Mouse (Mus musculus) ES-Bruce4 (cell line): ENCODE results near the gene Zc3h12c. TPM values are rescaled to one million over a fixed set of nuclear protein-coding genes. Genes with fewer than 3 reads are reported as not detected.

Experiments used
- H3K27ac ChIP-seq: 2 replicates; pipeline ENCODE4 v1.5.1; 2012; ENCODE audit warnings: low read length, inconsistent platforms; ENCODE audit not compliant: insufficient read depth
- H3K27me3 ChIP-seq: 2 replicates; pipeline ENCODE4 v1.6.1; 2012; ENCODE audit warnings: mild to moderate bottlenecking, low read length, inconsistent platforms; ENCODE audit not compliant: control insufficient read depth, poor library complexity, insufficient read depth, severe bottlenecking
- H3K36me3 ChIP-seq: 2 replicates; pipeline ENCODE4 v1.6.1; 2012; ENCODE audit warnings: inconsistent platforms, mild to moderate bottlenecking, low read length, moderate library complexity; ENCODE audit not compliant: control insufficient read depth, poor library complexity, insufficient read depth, severe bottlenecking
- H3K4me1 ChIP-seq: one replicate; pipeline ENCODE4 v1.8.1; 2011; ENCODE audit warnings: low read length; ENCODE audit not compliant: control insufficient read depth, insufficient read depth
- H3K4me3 ChIP-seq: 2 replicates; pipeline ENCODE4 v1.5.1; 2011; ENCODE audit warnings: low read depth, mild to moderate bottlenecking, low read length
- H3K9ac ChIP-seq: 2 replicates; pipeline ENCODE4 v1.6.1; 2012; ENCODE audit warnings: low read depth, mild to moderate bottlenecking, inconsistent platforms; ENCODE audit not compliant: poor library complexity, severe bottlenecking
- H3K9me3 ChIP-seq: replicated peaks from 2 replicates; pipeline ENCODE4 v1.6.1; 2012; ENCODE audit warnings: mild to moderate bottlenecking, low read length, inconsistent platforms; ENCODE audit not compliant: control insufficient read depth, poor library complexity, insufficient read depth, severe bottlenecking
- CTCF ChIP-seq: IDR thresholded peaks from one replicate; pipeline ENCODE4 v1.8.1; 2011; ENCODE audit warnings: low read depth, low read length
- EP300 ChIP-seq: IDR thresholded peaks from 2 replicates; pipeline ENCODE4 v1.6.1; 2011; ENCODE audit warnings: low read depth, low read length; ENCODE audit not compliant: insufficient read depth
- POLR2A ChIP-seq: IDR thresholded peaks from one replicate; pipeline ENCODE4 v1.8.1; 2011; ENCODE audit warnings: low read length; ENCODE audit not compliant: insufficient read depth
- polyA plus RNA-seq: library from polyadenylated mRNA; stranded (reverse); fragments of >200 nt; gene quantifications from 2 replicates; pipeline ENCODE4 v1.2.4, GENCODE M21; 2011; ENCODE audit warnings: low read depth; ENCODE audit not compliant: missing spikeins, insufficient read depth, insufficient read length

The Zc3h12c gene
- polyA plus RNA-seq, 1 experiment = 6.5 TPM

DNA sequence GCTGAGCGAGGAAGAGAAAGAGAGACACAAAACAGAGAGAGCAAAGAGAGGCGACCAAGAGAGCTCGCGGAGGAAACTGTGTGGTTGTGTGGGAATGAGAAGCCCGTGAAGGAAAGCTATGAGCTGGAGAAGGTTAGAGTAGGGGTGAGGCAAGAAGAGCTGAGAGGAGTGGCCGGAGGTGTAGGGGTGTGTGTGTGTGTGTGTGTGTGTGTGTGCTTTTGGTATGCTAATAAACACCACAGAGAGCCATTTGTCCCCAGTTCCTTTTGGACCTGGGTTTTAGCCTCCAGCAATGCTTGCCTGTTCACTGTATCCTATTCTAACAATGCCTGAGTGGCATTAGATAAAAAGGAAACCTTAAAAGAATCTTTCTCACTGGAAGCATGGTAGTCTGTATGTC, 43.1 kb downstream of the Zc3h12c start:
- Histone ChIP-seq H3K4me3 (no peak overlapping the region), H3K9me3 (no peaks in the 10 kb centered on the region; the same call in 1 of the 2 replicates), H3K36me3 (no peaks in the 10 kb centered on the region), H3K27ac (peak overlapping the region; percentile 63; the same call in 1 of the 2 replicates), H3K9ac (no peak overlapping the region), H3K27me3 (no peaks in the 10 kb centered on the region), H3K4me1 (no peaks in the 10 kb centered on the region)
- no peak for TF ChIP-seq CTCF
- peak; percentile 82; the same call in 1 of the 2 replicates for TF ChIP-seq EP300
- no peak for TF ChIP-seq POLR2A

DNA sequence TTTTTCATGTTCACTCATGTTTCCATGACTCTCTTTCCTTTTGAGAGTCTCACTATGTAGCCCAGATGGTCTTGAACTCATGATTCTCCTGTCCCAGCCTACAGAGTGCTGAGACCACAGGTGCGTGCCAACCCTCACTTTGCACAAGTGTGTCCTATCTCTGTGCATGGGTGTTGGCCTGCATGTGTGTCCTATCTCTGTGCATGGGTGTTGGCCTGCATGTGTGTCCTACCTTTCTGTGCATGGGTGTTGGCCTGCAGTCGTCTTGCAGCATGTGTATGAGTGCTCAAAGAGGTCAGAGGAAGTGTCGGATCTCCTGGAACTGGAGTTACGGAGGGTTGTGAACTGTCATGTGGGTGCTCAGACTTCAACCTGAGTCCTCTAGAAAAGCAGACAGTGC, 49.2 kb downstream of the Zc3h12c start:
- Histone ChIP-seq H3K27ac (no peak overlapping the region), H3K36me3 (no peaks in the 10 kb centered on the region), H3K9ac (no peak overlapping the region), H3K4me3 (no peak overlapping the region), H3K4me1 (no peaks in the 10 kb centered on the region), H3K27me3 (no peaks in the 10 kb centered on the region), H3K9me3 (no peaks in the 10 kb centered on the region)
- TF ChIP-seq POLR2A = no peak
- no peak for TF ChIP-seq CTCF
- TF ChIP-seq EP300 = no peak

DNA sequence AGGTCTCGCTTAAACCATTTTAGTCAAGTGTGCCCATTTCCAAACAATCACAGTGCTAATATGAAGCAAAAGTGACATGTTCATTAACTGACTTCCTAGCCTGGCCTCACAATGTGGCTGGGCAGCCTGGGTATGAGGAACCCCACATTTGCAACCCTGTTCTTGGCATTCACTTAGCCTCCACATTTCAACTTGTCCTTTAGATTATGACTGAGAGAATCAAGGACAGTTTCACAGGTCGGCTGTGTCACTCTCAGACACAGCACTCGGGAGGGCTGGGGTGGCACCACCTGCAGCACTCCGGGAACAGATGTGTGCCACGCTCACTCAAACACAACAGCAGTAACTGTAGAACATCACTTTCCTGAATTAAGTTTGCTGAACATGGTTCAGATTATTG, 55.3 kb downstream of the Zc3h12c start:
- no peak for TF ChIP-seq POLR2A
- TF ChIP-seq CTCF = no peak
- no peak for TF ChIP-seq EP300
- Histone ChIP-seq H3K4me3 (no peak overlapping the region), H3K36me3 (no peaks in the 10 kb centered on the region)

DNA sequence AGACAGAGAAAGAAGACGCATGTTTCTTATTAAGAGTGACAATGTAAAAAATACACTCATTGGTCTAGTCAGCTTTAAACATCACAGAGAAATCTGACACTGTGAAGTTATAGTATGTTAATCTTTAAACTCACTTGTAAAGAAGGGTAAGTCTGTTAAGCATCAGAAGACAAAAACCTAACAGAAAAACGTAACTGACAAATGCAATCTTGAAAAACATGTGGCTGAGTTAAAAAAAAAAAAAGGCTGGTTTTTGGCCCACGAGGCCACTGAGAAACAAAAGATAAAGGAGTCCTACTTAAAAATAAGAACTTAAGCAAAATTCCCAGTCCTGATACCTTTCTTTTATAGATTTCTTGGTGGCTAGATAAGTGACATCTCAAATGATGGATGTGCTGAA, 57.6 kb downstream of the Zc3h12c start:
- no peak overlapping the region for H3K27ac ChIP-seq
- no peak overlapping the region for H3K4me3 ChIP-seq
- H3K9me3 ChIP-seq = no peaks in the 10 kb centered on the region
- H3K36me3 ChIP-seq = no peaks in the 10 kb centered on the region
- H3K9ac ChIP-seq = no peak overlapping the region
- H3K4me1 ChIP-seq = no peaks in the 10 kb centered on the region
- H3K27me3 ChIP-seq = no peaks in the 10 kb centered on the region
- TF ChIP-seq POLR2A = no peak
- TF ChIP-seq EP300 = no peak
- TF ChIP-seq CTCF = no peak

More for the DNA sequence above, 55.3 kb downstream of the Zc3h12c start:
- no peak overlapping the region for H3K9ac ChIP-seq
- H3K4me1 ChIP-seq = no peaks in the 10 kb centered on the region
- no peaks in the 10 kb centered on the region for H3K27me3 ChIP-seq
- no peaks in the 10 kb centered on the region for H3K9me3 ChIP-seq
- H3K27ac ChIP-seq = no peak overlapping the region

DNA sequence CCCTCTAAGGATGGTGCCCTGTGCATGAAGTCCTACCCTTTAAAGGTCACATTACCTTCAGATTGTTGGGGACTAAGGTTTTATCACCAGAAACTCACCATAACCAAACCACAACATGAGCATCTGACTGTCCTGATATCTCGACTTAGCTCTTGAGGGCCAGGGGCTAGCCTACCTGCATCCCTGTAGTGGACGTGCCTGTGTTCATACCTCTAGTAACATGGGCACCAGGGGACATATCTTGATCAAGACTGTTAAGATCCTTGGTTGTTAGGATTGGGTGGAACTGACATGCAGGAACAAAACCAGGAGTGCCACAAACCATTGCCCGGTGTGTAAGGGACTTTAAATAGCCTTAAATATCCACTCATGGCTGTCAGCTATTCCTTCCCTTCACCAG, 61.2 kb downstream of the Zc3h12c start:
- Histone ChIP-seq H3K36me3 (no peaks in the 10 kb centered on the region), H3K9ac (no peak overlapping the region), H3K9me3 (no peaks in the 10 kb centered on the region), H3K27ac (no peak overlapping the region), H3K4me1 (no peaks in the 10 kb centered on the region), H3K4me3 (no peak overlapping the region), H3K27me3 (no peaks in the 10 kb centered on the region)
- no peak for TF ChIP-seq EP300
- TF ChIP-seq CTCF = no peak
- TF ChIP-seq POLR2A = no peak

DNA sequence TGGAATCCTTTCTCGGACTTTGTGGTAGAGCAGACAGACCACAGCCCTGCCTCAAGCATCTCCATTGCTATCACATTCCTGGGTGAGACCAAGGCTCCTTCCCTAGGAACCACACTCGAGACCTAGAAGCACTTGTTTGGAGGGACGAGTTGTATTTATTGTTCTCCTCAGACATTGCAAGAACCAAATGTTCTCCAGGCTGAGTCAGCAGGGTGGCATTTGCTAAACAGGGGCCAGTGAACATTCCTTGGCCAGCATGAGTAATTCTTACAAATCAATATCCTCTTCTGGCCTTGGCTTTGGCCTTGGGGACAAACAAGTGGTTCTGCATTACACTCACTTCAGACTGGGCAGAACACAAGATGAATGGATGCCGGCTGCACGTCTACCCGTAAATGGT, 62.9 kb downstream of the Zc3h12c start:
- H3K9ac ChIP-seq = no peak overlapping the region
- no peak overlapping the region for H3K27ac ChIP-seq
- no peaks in the 10 kb centered on the region for H3K9me3 ChIP-seq
- no peaks in the 10 kb centered on the region for H3K4me1 ChIP-seq
- no peak overlapping the region for H3K4me3 ChIP-seq
- TF ChIP-seq POLR2A (no peak), CTCF (no peak), EP300 (no peak)
- no peaks in the 10 kb centered on the region for H3K27me3 ChIP-seq
- no peaks in the 10 kb centered on the region for H3K36me3 ChIP-seq
